Mouse (Mus musculus): ENCODE data around the gene Sost. TPM values are rescaled to one million over a fixed set of nuclear protein-coding genes. Genes with fewer than 3 reads are reported as not detected.

Sost gene
- polyA plus RNA-seq, 1 experiment from 2014 or later, result 0.08 TPM

- Histone ChIP-seq H3K9ac (ENCODE audit: low read length) (peak overlapping the region; percentile 60), H3K27ac (replicated peaks) (no peak overlapping the region), H3K4me1 (replicated peaks; ENCODE audit: control insufficient read depth, insufficient read depth) (no peaks in the 10 kb centered on the region), H3K4me2 (replicated peaks; ENCODE audit: low read depth) (peak overlapping the region; percentile 58), H3K9me3 (ENCODE audit: control insufficient read depth, low read length) (no peaks in the 10 kb centered on the region), H3K4me3 (ENCODE audit: low read depth, low read length) (peak overlapping the region; percentile 40), H3K27me3 (ENCODE audit: control insufficient read depth, insufficient read depth, low read length) (no peaks in the 10 kb centered on the region), H3K36me3 (ENCODE audit: control insufficient read depth, insufficient read depth, low read length) (no peaks in the 10 kb centered on the region)
- DNase-seq (ENCODE audit: low spot score) (peak; percentile 31), ATAC-seq (ENCODE audit: low FRiP score, low TSS enrichment) (no peak)
- TF ChIP-seq EP300 (optimal IDR thresholded peaks at IDR 0.05) (no peak), CTCF (IDR thresholded peaks at IDR 0.05; ENCODE audit: low read depth) (no peak)
- WGBS, result under 1% methylated on average over 32 of the region's 32 CpGs
Measured at GRCm38 (mm10) chr11:101937108-101937507, 29.7 kb downstream of the Sost start.

GRCm38 (mm10) chr11:101936421-101936820 lies 30.4 kb downstream of the Sost start:
- Histone ChIP-seq H3K4me2 (replicated peaks; ENCODE audit: low read depth) (no peak overlapping the region), H3K9me3 (ENCODE audit: control insufficient read depth, low read length) (no peaks in the 10 kb centered on the region), H3K9ac (ENCODE audit: low read length) (no peak overlapping the region), H3K4me3 (ENCODE audit: low read depth, low read length) (no peak overlapping the region), H3K4me1 (replicated peaks; ENCODE audit: control insufficient read depth, insufficient read depth) (no peaks in the 10 kb centered on the region), H3K27ac (replicated peaks) (no peak overlapping the region), H3K27me3 (ENCODE audit: control insufficient read depth, insufficient read depth, low read length) (no peaks in the 10 kb centered on the region), H3K36me3 (ENCODE audit: control insufficient read depth, insufficient read depth, low read length) (no peaks in the 10 kb centered on the region)
- no peak for ATAC-seq (ENCODE audit: low FRiP score, low TSS enrichment)
- TF ChIP-seq CTCF (IDR thresholded peaks at IDR 0.05; ENCODE audit: low read depth) (no peak), EP300 (optimal IDR thresholded peaks at IDR 0.05) (no peak)
- DNase-seq (ENCODE audit: low spot score), result no peak
- WGBS, result 46% methylated on average over 7 of the region's 7 CpGs

- ATAC-seq (ENCODE audit: low FRiP score, low TSS enrichment) (no peak), DNase-seq (ENCODE audit: low spot score) (no peak)
- Histone ChIP-seq H3K9ac (ENCODE audit: low read length) (no peak overlapping the region), H3K36me3 (ENCODE audit: control insufficient read depth, insufficient read depth, low read length) (no peaks in the 10 kb centered on the region), H3K4me3 (ENCODE audit: low read depth, low read length) (no peak overlapping the region), H3K4me2 (replicated peaks; ENCODE audit: low read depth) (no peak overlapping the region), H3K4me1 (replicated peaks; ENCODE audit: control insufficient read depth, insufficient read depth) (no peaks in the 10 kb centered on the region), H3K27me3 (ENCODE audit: control insufficient read depth, insufficient read depth, low read length) (no peaks in the 10 kb centered on the region), H3K27ac (replicated peaks) (no peak overlapping the region), H3K9me3 (ENCODE audit: control insufficient read depth, low read length) (no peaks in the 10 kb centered on the region)
- WGBS, result 79% methylated on average over 3 of the region's 3 CpGs
- TF ChIP-seq EP300 (optimal IDR thresholded peaks at IDR 0.05), result no peak
- no peak for TF ChIP-seq CTCF (IDR thresholded peaks at IDR 0.05; ENCODE audit: low read depth)
Measured at GRCm38 (mm10) chr11:101935743-101936142, 31.1 kb downstream of the Sost start.

GRCm38 (mm10) chr11:101931978-101932377 lies 34.8 kb downstream of the Sost start:
- no peak overlapping the region for H3K4me3 ChIP-seq (ENCODE audit: low read depth, low read length)
- WGBS, result 53% methylated on average over 4 of the region's 4 CpGs
- DNase-seq (ENCODE audit: low spot score), result no peak
- H3K27ac ChIP-seq (replicated peaks), result no peak overlapping the region
- H3K4me2 ChIP-seq (replicated peaks; ENCODE audit: low read depth), result no peak overlapping the region
- no peak for ATAC-seq (ENCODE audit: low FRiP score, low TSS enrichment)
- H3K9me3 ChIP-seq (ENCODE audit: control insufficient read depth, low read length), result no peaks in the 10 kb centered on the region
- no peak overlapping the region for H3K9ac ChIP-seq (ENCODE audit: low read length)
- no peak for TF ChIP-seq CTCF (IDR thresholded peaks at IDR 0.05; ENCODE audit: low read depth)
- no peak for TF ChIP-seq EP300 (optimal IDR thresholded peaks at IDR 0.05)
- H3K36me3 ChIP-seq (ENCODE audit: control insufficient read depth, insufficient read depth, low read length), result no peaks in the 10 kb centered on the region
- no peaks in the 10 kb centered on the region for H3K4me1 ChIP-seq (replicated peaks; ENCODE audit: control insufficient read depth, insufficient read depth)
- no peaks in the 10 kb centered on the region for H3K27me3 ChIP-seq (ENCODE audit: control insufficient read depth, insufficient read depth, low read length)

GRCm38 (mm10) chr11:101928030-101928762 lies 38.6 kb downstream of the Sost start:
- no peak overlapping the region for H3K4me3 ChIP-seq (ENCODE audit: low read depth, low read length)
- 42% methylated on average over 25 of the region's 25 CpGs for WGBS
- no peaks in the 10 kb centered on the region for H3K9me3 ChIP-seq (ENCODE audit: control insufficient read depth, low read length)
- H3K36me3 ChIP-seq (ENCODE audit: control insufficient read depth, insufficient read depth, low read length), result no peaks in the 10 kb centered on the region
- DNase-seq (ENCODE audit: low spot score) (peak; percentile 48), ATAC-seq (ENCODE audit: low FRiP score, low TSS enrichment) (no peak)
- no peak overlapping the region for H3K9ac ChIP-seq (ENCODE audit: low read length)
- TF ChIP-seq CTCF (IDR thresholded peaks at IDR 0.05; ENCODE audit: low read depth), result peak; percentile 69
- no peak for TF ChIP-seq EP300 (optimal IDR thresholded peaks at IDR 0.05)
- no peaks in the 10 kb centered on the region for H3K27me3 ChIP-seq (ENCODE audit: control insufficient read depth, insufficient read depth, low read length)
- no peak overlapping the region for H3K27ac ChIP-seq (replicated peaks)
- no peaks in the 10 kb centered on the region for H3K4me1 ChIP-seq (replicated peaks; ENCODE audit: control insufficient read depth, insufficient read depth)
- no peak overlapping the region for H3K4me2 ChIP-seq (replicated peaks; ENCODE audit: low read depth)

GRCm38 (mm10) chr11:101926951-101927589 lies 39.7 kb downstream of the Sost start:
- no peak for ATAC-seq (ENCODE audit: low FRiP score, low TSS enrichment)
- H3K4me1 ChIP-seq (replicated peaks; ENCODE audit: control insufficient read depth, insufficient read depth), result no peaks in the 10 kb centered on the region
- no peaks in the 10 kb centered on the region for H3K9me3 ChIP-seq (ENCODE audit: control insufficient read depth, low read length)
- H3K4me2 ChIP-seq (replicated peaks; ENCODE audit: low read depth), result no peak overlapping the region
- no peak for TF ChIP-seq EP300 (optimal IDR thresholded peaks at IDR 0.05)
- no peak for TF ChIP-seq CTCF (IDR thresholded peaks at IDR 0.05; ENCODE audit: low read depth)
- no peak for DNase-seq (ENCODE audit: low spot score)
- no peak overlapping the region for H3K27ac ChIP-seq (replicated peaks)
- WGBS, result 86% methylated on average over 10 of the region's 10 CpGs
- no peak overlapping the region for H3K9ac ChIP-seq (ENCODE audit: low read length)
- H3K27me3 ChIP-seq (ENCODE audit: control insufficient read depth, insufficient read depth, low read length), result no peaks in the 10 kb centered on the region
- H3K4me3 ChIP-seq (ENCODE audit: low read depth, low read length), result no peak overlapping the region
- no peaks in the 10 kb centered on the region for H3K36me3 ChIP-seq (ENCODE audit: control insufficient read depth, insufficient read depth, low read length)

Data from stomach, postnatal 0 days (tissue).